ENCODE assay signal across 8 mouse cellular contexts in the genomic region with DNA sequence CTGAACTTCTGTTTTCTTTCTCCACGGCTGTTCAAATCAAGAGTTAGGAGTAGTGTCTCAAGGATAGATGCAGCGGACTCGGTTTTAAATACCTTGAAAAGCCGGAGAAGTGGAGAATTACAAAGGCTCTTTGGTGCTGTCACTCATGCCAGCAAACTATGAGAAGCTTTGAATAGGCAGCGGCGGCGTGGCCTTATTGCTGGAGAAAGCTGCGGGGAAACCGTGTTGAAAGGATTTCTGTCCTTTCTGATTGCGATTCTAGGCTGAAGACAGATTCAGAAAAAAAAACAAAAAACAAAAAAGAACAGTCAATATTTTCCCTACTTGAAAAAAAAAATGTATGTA. TPM values are rescaled to one million over a fixed set of nuclear protein-coding genes. Genes with fewer than 3 reads are reported as not detected.
DNase-seq lines count a peak whose midpoint lies in the region; ATAC-seq and TF ChIP-seq lines count a peak whose summit lies in the region.

No protein-coding gene starts in this region.

- peak overlapping the region; percentile 97 for H3K27ac ChIP-seq in lung, embryonic 14.5 days (ENCODE audit: low read depth)
- peak overlapping the region; percentile 51 for H3K27ac ChIP-seq in embryonic fibroblast, embryonic 13.5 days (ENCODE audit: insufficient read depth, low read length)
- peak overlapping the region; percentile 96 for H3K27ac ChIP-seq in limb, embryonic 10.5 days
- H3K27ac ChIP-seq in neural tube, embryonic 14.5 days (ENCODE audit: low read depth, low read length), result peak overlapping the region; percentile 83

- H3K9me3 ChIP-seq in lung, embryonic 14.5 days (ENCODE audit: low read depth, low read length), result no peaks in the 10 kb centered on the region
- H3K9me3 ChIP-seq in limb, embryonic 10.5 days (replicated peaks), result no peaks in the 10 kb centered on the region
- no peaks in the 10 kb centered on the region for H3K9me3 ChIP-seq in neural tube, embryonic 14.5 days (ENCODE audit: control insufficient read depth, low read length)

- no peaks in the 10 kb centered on the region for H3K27me3 ChIP-seq in lung, embryonic 14.5 days (ENCODE audit: insufficient read depth, low read length)
- no peaks in the 10 kb centered on the region for H3K27me3 ChIP-seq in limb, embryonic 10.5 days (ENCODE audit: low read depth, poor library complexity, severe bottlenecking)
- no peaks in the 10 kb centered on the region for H3K27me3 ChIP-seq in neural tube, embryonic 14.5 days (ENCODE audit: control insufficient read depth, insufficient read depth, low read length)

- H3K4me1 ChIP-seq in lung, embryonic 14.5 days (ENCODE audit: insufficient read depth), result peaks cover 15% of the 10 kb centered on the region
- no peaks in the 10 kb centered on the region; the same call in 1 of the 2 replicates for H3K4me1 ChIP-seq in embryonic fibroblast, embryonic 13.5 days (ENCODE audit: control insufficient read depth, insufficient read depth, low read length)
- H3K4me1 ChIP-seq in limb, embryonic 10.5 days, result peaks cover 23% of the 10 kb centered on the region
- peaks cover 24% of the 10 kb centered on the region for H3K4me1 ChIP-seq in neural tube, embryonic 14.5 days (ENCODE audit: control insufficient read depth, insufficient read depth, low read length)

- no peak for TF ChIP-seq POLR2A in embryonic fibroblast, embryonic 13.5 days (IDR thresholded peaks at IDR 0.05; ENCODE audit: low read depth, low read length)

- peak overlapping the region; percentile 75 for H3K4me3 ChIP-seq in lung, embryonic 14.5 days (ENCODE audit: low read depth, low read length)
- peak overlapping the region; percentile 60 for H3K4me3 ChIP-seq in embryonic fibroblast, embryonic 13.5 days (ENCODE audit: insufficient read depth, low read length)
- peak overlapping the region; percentile 81 for H3K4me3 ChIP-seq in limb, embryonic 10.5 days
- peak overlapping the region; percentile 57 for H3K4me3 ChIP-seq in neural tube, embryonic 14.5 days (ENCODE audit: low read depth, low read length)

- TF ChIP-seq CTCF in lung, embryonic 14.5 days (IDR thresholded peaks at IDR 0.05; ENCODE audit: low read depth), result no peak
- no peak for TF ChIP-seq CTCF in embryonic fibroblast, embryonic 13.5 days (IDR thresholded peaks at IDR 0.05; ENCODE audit: borderline replicate concordance, insufficient read depth, low read length)

- peak overlapping the region; percentile 88 for H3K4me2 ChIP-seq in lung, embryonic 14.5 days
- peak overlapping the region; percentile 77 for H3K4me2 ChIP-seq in neural tube, embryonic 14.5 days (ENCODE audit: low read depth, low read length)

- peaks cover 11% of the 10 kb centered on the region for H3K36me3 ChIP-seq in lung, embryonic 14.5 days (ENCODE audit: insufficient read depth)
- H3K36me3 ChIP-seq in limb, embryonic 10.5 days, result peaks cover 13% of the 10 kb centered on the region
- H3K36me3 ChIP-seq in neural tube, embryonic 14.5 days (ENCODE audit: control insufficient read depth, insufficient read depth, low read length), result no peaks in the 10 kb centered on the region

- intact Hi-C loops in left cerebral cortex, postnatal 14 days (cut with DNase I), result no loop called here

- ATAC-seq in lung, embryonic 14.5 days (ENCODE audit: insufficient read depth), result peak; percentile 39
- ATAC-seq in neural tube, embryonic 14.5 days (ENCODE audit: low read depth), result peak; percentile 52

- DNase-seq in lung, embryonic 14.5 days, result no peak
- DNase-seq in lung, postnatal 10 days, result no peak
- no peak for DNase-seq in limb, embryonic 10.5 days (ENCODE audit: low spot score)
- no peak for DNase-seq in right cerebral cortex, postnatal 10 days (ENCODE audit: low spot score in 2 of 2)
- DNase-seq in left cerebral cortex, postnatal 14 days (ENCODE audit: low spot score in 2 of 2), result no peak
- no peak for DNase-seq in frontal cortex, postnatal 10 days (ENCODE audit: low spot score in 2 of 2)

- peak overlapping the region; percentile 86 for H3K9ac ChIP-seq in lung, embryonic 14.5 days
- H3K9ac ChIP-seq in neural tube, embryonic 14.5 days (replicated peaks; ENCODE audit: low read depth, low read length), result peak overlapping the region; percentile 66

- WGBS in lung, embryonic 14.5 days, result 0% methylated on average over 10 of the region's 10 CpGs
- under 1% methylated on average over 10 of the region's 10 CpGs for WGBS in limb, embryonic 10.5 days
- 0% methylated on average over 10 of the region's 10 CpGs for WGBS in neural tube, embryonic 14.5 days

RNA-seq across cellular contexts. Expression of a gene that starts 0.4 kb away (rescaled TPM):
- polyA plus RNA-seq in lung, embryonic 14.5 days (2014; fragmentation: Nextera tagmentation; extraction: Ambion mirVana), result 54.5 and 59.3 TPM in 2 replicates
- polyA plus RNA-seq in embryonic fibroblast, embryonic 13.5 days (2011; ENCODE audit: insufficient read length, low read depth, missing spikeins), result 24.1 and 25.7 TPM in 2 replicates
- 55.7 and 69.0 TPM in 2 replicates for polyA plus RNA-seq in limb, embryonic 10.5 days (2016; fragmentation: Nextera tagmentation; extraction: Ambion mirVana)
- 51.9 and 59.8 TPM in 2 replicates for polyA plus RNA-seq in neural tube, embryonic 14.5 days (2014; fragmentation: Nextera tagmentation; extraction: Ambion mirVana)
- 10 to 100 TPM; 39.5 TPM for total RNA-seq in left cerebral cortex, postnatal 14 days (2021)

RNA-seq across cellular contexts. Expression of a gene that starts 54.3 kb away (rescaled TPM):
- polyA plus RNA-seq in lung, embryonic 14.5 days (2014; fragmentation: Nextera tagmentation; extraction: Ambion mirVana), result 12.7 and 13.5 TPM in 2 replicates
- polyA plus RNA-seq in embryonic fibroblast, embryonic 13.5 days (2011; ENCODE audit: insufficient read length, low read depth, missing spikeins), result 4.2 and 4.7 TPM in 2 replicates
- 16.9 and 17.1 TPM in 2 replicates for polyA plus RNA-seq in limb, embryonic 10.5 days (2016; fragmentation: Nextera tagmentation; extraction: Ambion mirVana)
- 8.8 and 9.5 TPM in 2 replicates for polyA plus RNA-seq in neural tube, embryonic 14.5 days (2014; fragmentation: Nextera tagmentation; extraction: Ambion mirVana)
- total RNA-seq in left cerebral cortex, postnatal 14 days (2021), result 1 to 10 TPM; 6.9 to 7.1 TPM
